Mouse (Mus musculus) ES-E14 (cell line): ENCODE measurements around the gene 4930523C07Rik. TPM values are rescaled to one million over a fixed set of nuclear protein-coding genes. Genes with fewer than 3 reads are reported as not detected.

Source experiments
- DNase-seq: peaks from one replicate; pipeline ENCODE4 v3.0.0-alpha.2; 2013; ENCODE audit warnings: low read depth, low spot score
- H3K27ac ChIP-seq: 2 replicates; pipeline ENCODE4 v1.5.1; 2012; ENCODE audit warnings: low read depth, mild to moderate bottlenecking, low read length, moderate library complexity, mixed read lengths; ENCODE audit not compliant: poor library complexity, insufficient read depth, severe bottlenecking
- H3K36me3 ChIP-seq: 2 replicates; pipeline ENCODE4 v1.6.1; 2012; ENCODE audit warnings: mild to moderate bottlenecking, low read length, moderate library complexity, mixed read lengths; ENCODE audit not compliant: control insufficient read depth, poor library complexity, insufficient read depth, severe bottlenecking
- H3K4me1 ChIP-seq, 2 experiments: fragments of 150-350 bp in 1 of 2; sonication (generic) in 1 of 2; 2 replicates each; pipeline ENCODE4 v1.6.1; 2012; ENCODE audit warnings: low read length in 2 of 2, mild to moderate bottlenecking in 1 of 2, mixed read lengths in 1 of 2; ENCODE audit not compliant: control insufficient read depth in 2 of 2, insufficient read depth in 2 of 2, poor library complexity in 1 of 2
- H3K4me3 ChIP-seq, 2 experiments: fragments of 150-350 bp in 1 of 2; sonication (generic) in 1 of 2; 2 replicates each; pipeline ENCODE4 v1.5.1; 2012; ENCODE audit warnings: low read length in 2 of 2, low read depth in 1 of 2, mild to moderate bottlenecking in 1 of 2, mixed read lengths in 1 of 2; ENCODE audit not compliant: insufficient read depth in 1 of 2, poor library complexity in 1 of 2, severe bottlenecking in 1 of 2
- H3K9ac ChIP-seq: 2 replicates; pipeline ENCODE4 v1.6.1; 2012; ENCODE audit warnings: low read depth, mild to moderate bottlenecking, low read length, mixed read lengths; ENCODE audit not compliant: poor library complexity, insufficient read depth, severe bottlenecking
- H3K9me3 ChIP-seq: fragments of 150-350 bp; sonication (generic); 2 replicates; pipeline ENCODE4 v1.6.1; 2012; ENCODE audit warnings: low read depth, mild to moderate bottlenecking, low read length; ENCODE audit not compliant: control insufficient read depth, insufficient read depth
- CHD2 ChIP-seq: IDR thresholded peaks from 2 replicates; pipeline ENCODE4 v1.6.1; 2014; ENCODE audit warnings: mild to moderate bottlenecking, low read depth, low read length, inconsistent platforms
- HCFC1 ChIP-seq: IDR thresholded peaks from 2 replicates; pipeline ENCODE4 v1.6.1; 2012; ENCODE audit warnings: low read length, inconsistent platforms, borderline replicate concordance; ENCODE audit not compliant: insufficient read depth
- MAFK ChIP-seq: IDR thresholded peaks from 2 replicates; pipeline ENCODE4 v1.6.1; 2014; ENCODE audit warnings: mild to moderate bottlenecking, low read depth, low read length, inconsistent platforms; ENCODE audit not compliant: insufficient read depth
- ZC3H11A ChIP-seq: IDR thresholded peaks from 2 replicates; pipeline ENCODE4 v1.6.1; 2012; ENCODE audit warnings: low read depth, mild to moderate bottlenecking, inconsistent platforms, low read length, borderline replicate concordance
- ZNF384 ChIP-seq: IDR thresholded peaks from 2 replicates; pipeline ENCODE4 v1.6.1; 2012; ENCODE audit warnings: low read depth, low read length, inconsistent platforms
- in situ Hi-C, 2 experiments: fragments of 600-800 bp; cut with MboI; formaldehyde crosslinking; loops; one replicate each; pipeline ENCODE4 v1.15.1; 2025; ENCODE audit warnings: low sequenced_read_pairs in 2 of 2, inconsistent platforms in 1 of 2; ENCODE audit not compliant: unreplicated experiment in 2 of 2
- total RNA-seq: library from RNA; depleted of rRNA; stranded (reverse); fragments of 300-350 nt; gene quantifications from 2 replicates; pipeline ENCODE4 v1.2.3, GENCODE M21; 2012

Gene 4930523C07Rik
- total RNA-seq, 1 experiment = 0.45 TPM

DNA sequence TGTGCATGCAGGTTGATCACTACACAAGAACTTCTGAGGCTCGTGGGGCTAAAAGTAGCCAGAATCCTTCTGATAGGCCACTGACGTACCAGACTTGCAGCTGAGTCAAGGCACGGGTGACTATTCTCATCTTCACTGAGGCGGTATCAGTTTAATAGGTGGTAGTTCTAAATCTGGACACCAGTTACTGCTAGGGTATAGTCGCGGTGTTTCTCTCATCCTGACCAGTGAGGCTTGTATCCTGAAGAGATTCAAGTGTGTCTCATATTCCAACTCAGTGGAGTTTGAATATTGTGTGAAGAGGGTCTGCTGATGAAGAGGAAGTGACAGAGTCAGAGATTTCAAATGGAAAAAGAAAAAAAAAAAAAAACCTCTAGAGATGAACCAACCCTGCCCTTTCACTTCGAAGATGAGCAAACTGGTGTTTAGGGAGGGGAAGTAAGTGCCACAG is 3.3 kb downstream of the 4930523C07Rik start:
- Histone ChIP-seq H3K9me3 (no peaks in the 10 kb centered on the region), H3K4me3 (no peak overlapping the region), H3K9ac (no peak overlapping the region), H3K4me1 (no peaks in the 10 kb centered on the region; a peak in 1 of 4 replicates), H3K27ac (no peak overlapping the region), H3K36me3 (no peaks in the 10 kb centered on the region)
- DNase-seq = no peak
- in situ Hi-C loops = no loop called here
- TF ChIP-seq CHD2 (no peak), HCFC1 (no peak), ZC3H11A (no peak), MAFK (no peak), ZNF384 (no peak)

GRCm38 (mm10) chr1:160049131-160049880 is 5.1 kb downstream of the 4930523C07Rik start:
- H3K36me3 ChIP-seq = no peaks in the 10 kb centered on the region
- in situ Hi-C loops = no loop called here
- H3K4me3 ChIP-seq = no peak overlapping the region
- no peaks in the 10 kb centered on the region for H3K4me1 ChIP-seq
- TF ChIP-seq CHD2 = no peak
- no peak for TF ChIP-seq MAFK
- TF ChIP-seq ZNF384 = no peak
- no peak for TF ChIP-seq ZC3H11A
- TF ChIP-seq HCFC1 = no peak
- DNase-seq = no peak
- no peaks in the 10 kb centered on the region for H3K9me3 ChIP-seq
- no peak overlapping the region for H3K27ac ChIP-seq
- H3K9ac ChIP-seq = no peak overlapping the region

GRCm38 (mm10) chr1:160050898-160051297 is 6.7 kb downstream of the 4930523C07Rik start:
- in situ Hi-C loops = loop anchor here in 1 of 2 experiments (25.0 kb wide), 1 partner anchor 664 kb away; no protein-coding TSS in a partner anchor
- TF ChIP-seq ZNF384 (no peak), ZC3H11A (no peak), HCFC1 (no peak), CHD2 (no peak), MAFK (no peak)

GRCm38 (mm10) chr1:160052556-160053315 is 8.6 kb downstream of the 4930523C07Rik start:
- Histone ChIP-seq H3K27ac (no peak overlapping the region), H3K9ac (no peak overlapping the region), H3K9me3 (no peaks in the 10 kb centered on the region), H3K4me1 (no peaks in the 10 kb centered on the region), H3K4me3 (no peak overlapping the region), H3K36me3 (no peaks in the 10 kb centered on the region)
- in situ Hi-C loops = loop anchor here in 1 of 2 experiments (25.0 kb wide), 1 partner anchor 665 kb away; no protein-coding TSS in a partner anchor
- no peak for DNase-seq
- TF ChIP-seq MAFK = no peak
- no peak for TF ChIP-seq ZC3H11A
- TF ChIP-seq CHD2 = no peak
- TF ChIP-seq HCFC1 = no peak
- no peak for TF ChIP-seq ZNF384

More at GRCm38 (mm10) chr1:160050898-160051297, 6.7 kb downstream of the 4930523C07Rik start:
- no peaks in the 10 kb centered on the region for H3K9me3 ChIP-seq
- H3K27ac ChIP-seq = no peak overlapping the region
- no peak overlapping the region for H3K9ac ChIP-seq
- no peak overlapping the region for H3K4me3 ChIP-seq
- DNase-seq = no peak
- no peaks in the 10 kb centered on the region for H3K4me1 ChIP-seq
- no peaks in the 10 kb centered on the region for H3K36me3 ChIP-seq
